Mouse (Mus musculus) liver, postnatal 0 days (tissue): ENCODE measurements around the gene Rgs9bp.

ENCODE experiments used
- CTCF ChIP-seq: sonication (generic); IDR thresholded peaks from 2 replicates; pipeline ENCODE4 v1.5.1; 2016; ENCODE audit warnings: antibody characterized with exemption, low read depth
- EP300 ChIP-seq: IDR thresholded peaks from 2 replicates; pipeline ENCODE4 v1.6.1; 2016; ENCODE audit warnings: antibody characterized with exemption, low read depth, mild to moderate bottlenecking

DNA sequence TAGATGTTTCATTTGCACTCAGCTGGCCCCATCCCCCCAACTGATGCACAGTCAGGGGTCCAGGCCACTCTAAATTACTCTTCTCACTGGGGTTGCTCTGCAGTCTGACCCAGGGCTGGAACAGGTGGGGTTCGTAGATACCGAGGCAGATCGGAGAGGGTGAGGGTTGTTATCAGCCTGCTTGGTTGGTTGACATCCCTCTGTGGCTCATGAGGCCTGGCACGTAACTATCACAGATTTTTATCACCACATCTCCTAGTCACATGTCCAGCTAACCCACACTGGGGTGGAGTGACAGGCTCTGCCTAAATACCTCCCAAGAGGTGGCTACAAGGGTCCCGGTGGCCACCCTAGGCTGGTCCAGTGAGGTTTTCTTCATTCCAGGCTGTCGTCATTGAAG is 15.7 kb upstream of the Rgs9bp start:
- no peak for TF ChIP-seq CTCF
- TF ChIP-seq EP300: no peak
